Mouse (Mus musculus): ENCODE measurements at regions not wholly inside any gene's neighbourhood (a gene's known extent, or its start where the extent isn't known, plus 50 kb on each side); places are given as distances from the start of the nearest gene placed in this dataset.

DNA sequence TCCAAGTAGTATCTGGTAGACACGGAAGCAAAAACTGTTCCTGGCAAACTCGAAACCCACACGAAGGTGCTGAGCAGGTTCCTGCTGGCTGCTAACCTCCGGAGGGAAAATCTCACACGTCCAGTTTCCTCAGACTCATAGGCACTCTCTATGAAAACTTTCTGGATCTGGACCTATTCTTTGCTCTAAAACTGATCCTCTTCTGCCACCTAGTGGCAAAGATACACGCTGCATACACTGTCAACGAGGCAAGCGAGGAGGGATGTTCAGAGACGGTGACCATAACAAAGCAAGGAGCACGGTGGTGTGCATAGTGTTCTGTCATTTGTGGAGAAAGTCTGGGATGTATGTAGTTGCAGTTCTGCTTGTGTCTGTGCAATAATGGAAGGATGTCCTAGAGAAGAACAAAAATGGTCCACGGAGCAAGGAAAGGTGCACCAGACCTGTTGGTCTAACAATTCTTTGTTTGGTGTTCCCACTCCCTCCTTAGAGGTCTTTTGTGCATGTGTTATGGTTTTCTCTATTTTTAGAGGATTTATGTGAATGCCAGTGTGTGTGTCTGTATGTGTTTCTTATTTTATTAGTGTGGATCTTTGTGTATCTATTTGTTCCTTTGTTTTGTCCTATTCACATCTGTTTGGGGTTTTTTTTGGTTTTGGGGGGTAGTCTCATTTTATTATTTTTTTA is 57.0 kb upstream of the Siglech start:
- peak; percentile 67; the same call in 1 of the 2 replicates for ATAC-seq (ENCODE audit: borderline replicate concordance, extremely low read depth, low FRiP score, low TSS enrichment)
- Histone ChIP-seq H3K9ac (no peak overlapping the region), H3K36me3 (no peaks in the 10 kb centered on the region), H3K27ac (no peak overlapping the region), H3K4me2 (no peak overlapping the region), H3K4me1 (no peaks in the 10 kb centered on the region), H3K4me3 (no peak overlapping the region), H3K27me3 (no peaks in the 10 kb centered on the region), H3K9me3 (no peaks in the 10 kb centered on the region)
- WGBS = 6% methylated on average over 11 of the region's 11 CpGs
